Mouse (Mus musculus): Measurements from ENCODE around the gene Pi4k2a. TPM values are rescaled to one million over a fixed set of nuclear protein-coding genes. Genes with fewer than 3 reads are reported as not detected.
"Not testable (repeated sequence)": the region's sequence is repeated elsewhere in the genome, so short reads cannot be mapped to it uniquely, and the experiment has no call there.

Gene Pi4k2a
- polyA plus RNA-seq, 1 experiment from 2014 or later, result 29.6 TPM

DNA sequence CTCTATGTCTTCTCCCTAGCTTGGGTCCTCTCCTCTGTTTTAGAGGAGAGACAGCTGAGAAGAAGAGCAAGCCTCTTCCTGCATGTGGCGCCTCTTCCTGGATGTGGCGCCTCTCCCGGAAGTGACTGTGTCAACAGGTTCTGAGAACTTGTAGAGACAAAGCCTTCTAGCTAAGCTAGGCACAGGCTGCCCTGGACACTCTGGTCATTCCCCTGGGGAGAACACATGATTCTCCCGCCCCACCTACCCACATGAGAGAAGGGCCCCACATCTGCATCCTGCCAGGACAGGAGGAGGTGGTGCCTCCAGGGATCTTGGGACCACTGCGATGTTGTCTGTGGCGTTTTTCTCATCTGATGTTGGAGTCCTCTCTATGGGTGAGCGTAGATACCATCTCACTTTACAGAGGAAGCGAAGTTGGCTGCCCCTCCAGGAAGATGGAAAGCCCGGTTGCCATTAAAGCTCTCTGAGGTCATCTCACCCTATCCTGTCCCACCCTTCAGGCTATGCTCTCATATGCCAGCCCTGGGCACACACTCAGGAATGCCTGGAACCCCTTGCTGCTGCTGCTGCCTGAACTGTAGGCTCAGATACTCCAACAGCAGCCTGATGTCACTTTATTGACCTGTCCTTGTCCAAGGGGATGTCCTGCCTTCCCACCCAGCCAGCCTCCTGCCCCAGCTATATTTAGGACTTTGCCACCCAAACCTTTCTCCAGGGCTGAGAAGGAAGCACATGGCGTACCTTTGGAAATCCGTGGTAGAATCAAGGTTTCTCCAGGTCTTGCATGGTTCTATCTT is 21.6 kb upstream of the Pi4k2a start:
- H3K4me2 ChIP-seq (replicated peaks), result no peak overlapping the region
- no peaks in the 10 kb centered on the region for H3K27me3 ChIP-seq
- no peaks in the 10 kb centered on the region for H3K36me3 ChIP-seq
- WGBS, result 82% methylated on average over 11 of the region's 11 CpGs
- no peaks in the 10 kb centered on the region; the same call in 1 of the 2 replicates for H3K9me3 ChIP-seq
- H3K4me1 ChIP-seq, result no peaks in the 10 kb centered on the region
- no peak for ATAC-seq (ENCODE audit: low FRiP score, low read depth)
- H3K4me3 ChIP-seq, result no peak overlapping the region
- H3K9ac ChIP-seq, result no peak overlapping the region
- H3K27ac ChIP-seq, result no peak overlapping the region

DNA sequence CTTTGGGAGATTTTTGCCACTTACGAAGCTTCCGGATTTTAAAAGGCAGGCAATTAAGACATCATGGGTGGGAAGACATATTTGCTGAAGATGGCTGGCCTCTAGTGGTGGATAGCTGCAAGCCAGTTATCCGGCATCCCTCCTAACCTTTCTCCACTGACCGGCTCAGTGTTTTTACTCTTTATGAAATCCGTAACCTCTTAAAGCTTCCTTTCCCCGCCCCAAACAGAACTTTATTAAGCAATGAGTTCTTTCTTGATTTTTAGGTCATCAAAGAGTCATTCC is 21.1 kb upstream of the Pi4k2a start:
- Histone ChIP-seq H3K27me3 (no peaks in the 10 kb centered on the region), H3K4me3 (no peak overlapping the region), H3K4me2 (replicated peaks) (no peak overlapping the region), H3K4me1 (no peaks in the 10 kb centered on the region), H3K9me3 (no peaks in the 10 kb centered on the region; the same call in 1 of the 2 replicates), H3K9ac (no peak overlapping the region), H3K27ac (no peak overlapping the region), H3K36me3 (no peaks in the 10 kb centered on the region)
- no peak for ATAC-seq (ENCODE audit: low FRiP score, low read depth)
- WGBS, result 58% methylated on average over 6 of the region's 6 CpGs

DNA sequence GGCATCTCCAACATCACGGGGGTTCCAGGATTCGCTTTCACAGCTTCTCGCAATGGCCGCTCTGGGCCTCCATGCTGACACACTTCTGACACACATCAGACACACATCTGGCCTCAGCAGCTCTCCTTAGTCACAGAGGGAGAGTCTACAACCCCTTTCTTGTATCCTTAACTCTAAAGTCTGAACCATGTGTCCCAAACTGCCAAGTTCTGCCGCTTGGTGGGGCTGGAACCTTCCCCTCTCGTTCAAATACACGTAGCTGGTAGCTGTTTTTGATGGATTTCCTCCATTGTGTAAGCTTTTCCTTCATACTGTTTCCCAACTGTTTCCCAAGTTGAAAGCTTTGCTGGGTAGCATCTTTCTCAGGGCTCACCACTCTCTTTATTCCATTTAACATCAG is 19.0 kb upstream of the Pi4k2a start:
- Histone ChIP-seq H3K4me2 (replicated peaks) (no peak overlapping the region), H3K4me3 (no peak overlapping the region), H3K36me3 (peaks cover 13% of the 10 kb centered on the region), H3K27ac (no peak overlapping the region), H3K9me3 (no peaks in the 10 kb centered on the region; the same call in 1 of the 2 replicates), H3K4me1 (no peaks in the 10 kb centered on the region), H3K27me3 (no peaks in the 10 kb centered on the region), H3K9ac (no peak overlapping the region)
- WGBS, result 72% methylated on average over 7 of the region's 7 CpGs
- no peak for ATAC-seq (ENCODE audit: low FRiP score, low read depth)

DNA sequence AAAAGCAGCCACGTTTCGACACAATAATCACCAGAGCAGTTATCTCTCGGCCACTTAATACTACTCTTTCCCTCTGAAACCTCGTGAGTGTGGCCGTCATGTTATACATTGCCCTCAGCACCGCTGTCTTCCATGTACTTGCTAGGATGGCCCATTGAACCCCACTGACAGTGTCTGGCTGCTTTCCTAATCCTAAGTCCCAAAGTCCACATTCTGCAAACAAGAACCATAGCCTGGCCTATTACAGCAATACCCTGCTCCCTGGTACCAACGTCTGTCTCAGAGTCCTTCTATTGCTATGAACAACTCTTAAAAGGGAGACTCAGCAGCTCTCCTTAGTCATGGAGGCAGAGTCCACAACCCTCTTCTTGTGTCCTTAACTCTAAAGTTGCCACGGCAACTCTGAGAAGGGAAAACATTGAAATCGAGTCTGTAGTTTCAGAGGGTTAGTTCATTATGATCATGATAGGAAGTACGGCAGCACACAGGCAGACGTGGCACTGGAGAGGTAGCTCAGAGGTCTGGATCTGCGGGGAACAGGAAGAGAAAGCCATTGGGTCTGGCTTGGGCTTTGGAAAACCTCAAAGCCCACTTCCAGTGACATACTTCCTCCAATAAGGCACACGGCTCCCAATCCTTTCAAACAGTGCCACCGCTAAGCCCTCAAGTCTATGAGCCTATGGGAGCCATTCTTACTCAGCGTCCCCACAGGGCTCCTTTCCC is 18.2 kb upstream of the Pi4k2a start:
- no peak for ATAC-seq (ENCODE audit: low FRiP score, low read depth)
- Histone ChIP-seq H3K27ac (no peak overlapping the region), H3K9me3 (no peaks in the 10 kb centered on the region; the same call in 1 of the 2 replicates), H3K4me1 (no peaks in the 10 kb centered on the region), H3K9ac (no peak overlapping the region), H3K4me3 (no peak overlapping the region), H3K4me2 (replicated peaks) (no peak overlapping the region), H3K27me3 (no peaks in the 10 kb centered on the region), H3K36me3 (peaks cover 18% of the 10 kb centered on the region)
- WGBS, result 85% methylated on average over 15 of the region's 15 CpGs

DNA sequence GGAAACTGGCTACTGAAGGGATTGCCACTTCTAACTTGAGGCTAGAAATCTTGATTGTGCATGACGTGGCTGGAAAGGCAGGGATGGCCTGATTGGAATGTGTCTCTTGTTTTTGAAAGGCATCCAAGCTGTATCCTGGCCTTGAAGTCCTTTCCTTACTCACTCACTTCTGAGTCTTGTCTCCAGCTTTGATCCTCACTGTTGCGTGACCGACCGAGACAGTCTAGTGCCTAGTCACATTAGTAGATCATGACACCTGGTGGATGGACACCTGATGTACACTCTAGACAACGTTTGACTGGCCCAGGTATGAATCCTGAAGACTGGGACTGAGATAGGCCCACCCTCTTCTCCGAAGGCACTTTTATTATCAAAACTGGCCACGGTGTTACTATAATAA is 17.5 kb upstream of the Pi4k2a start:
- Histone ChIP-seq H3K4me1 (no peaks in the 10 kb centered on the region), H3K4me3 (no peak overlapping the region), H3K36me3 (peaks cover 21% of the 10 kb centered on the region), H3K9ac (no peak overlapping the region), H3K4me2 (replicated peaks) (no peak overlapping the region), H3K27me3 (no peaks in the 10 kb centered on the region), H3K27ac (no peak overlapping the region), H3K9me3 (no peaks in the 10 kb centered on the region; the same call in 1 of the 2 replicates)
- WGBS, result 77% methylated on average over 7 of the region's 7 CpGs
- no peak for ATAC-seq (ENCODE audit: low FRiP score, low read depth)

DNA sequence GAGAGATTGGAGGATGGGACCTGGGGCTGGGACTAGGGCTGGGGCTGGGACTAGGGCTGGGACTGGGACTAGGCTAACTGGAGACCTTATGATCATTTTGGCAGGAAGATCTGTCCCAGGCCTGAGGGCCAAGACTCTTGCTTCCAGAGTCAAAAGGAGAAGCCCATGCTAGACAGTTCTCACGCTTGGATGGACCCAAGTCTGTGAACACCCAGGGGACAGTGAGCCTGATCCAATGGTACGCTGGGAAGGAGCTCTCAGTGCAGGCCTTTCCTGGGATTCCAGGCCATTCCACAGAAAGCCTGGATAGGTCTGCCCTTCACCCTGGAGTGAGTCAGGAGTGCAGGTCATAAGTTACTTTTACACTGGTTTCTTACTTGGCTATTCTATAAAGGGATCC is 15.2 kb upstream of the Pi4k2a start:
- no peak overlapping the region for H3K27ac ChIP-seq
- no peaks in the 10 kb centered on the region; the same call in 1 of the 2 replicates for H3K9me3 ChIP-seq
- no peaks in the 10 kb centered on the region for H3K27me3 ChIP-seq
- H3K36me3 ChIP-seq, result peaks cover 32% of the 10 kb centered on the region
- H3K4me2 ChIP-seq (replicated peaks), result no peak overlapping the region
- 86% methylated on average over 2 of the region's 2 CpGs for WGBS
- H3K4me1 ChIP-seq, result no peaks in the 10 kb centered on the region
- H3K9ac ChIP-seq, result no peak overlapping the region
- H3K4me3 ChIP-seq, result no peak overlapping the region
- ATAC-seq (ENCODE audit: low FRiP score, low read depth), result no peak

DNA sequence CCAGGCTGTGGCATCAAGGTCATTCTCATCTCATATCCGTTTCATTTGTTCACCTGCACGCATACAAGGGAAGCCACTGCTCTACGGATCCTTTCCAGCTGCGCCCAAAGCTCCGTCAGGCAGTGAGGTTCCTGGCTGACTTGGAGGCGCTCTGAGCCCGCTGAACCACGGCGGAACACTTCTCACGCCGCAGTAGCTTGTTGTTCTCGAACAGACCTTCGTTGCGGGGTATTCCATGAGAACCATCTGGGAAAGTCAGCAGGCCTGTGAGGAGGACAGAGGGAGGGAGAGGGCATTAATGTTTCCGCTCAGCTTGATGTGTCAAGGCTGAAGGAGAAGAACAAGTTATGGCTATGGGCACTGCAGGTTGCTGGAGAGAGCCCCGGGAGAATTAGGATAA is 14.3 kb upstream of the Pi4k2a start:
- Histone ChIP-seq H3K27me3 (no peaks in the 10 kb centered on the region), H3K27ac (no peak overlapping the region), H3K36me3 (peaks cover 32% of the 10 kb centered on the region), H3K4me3 (no peak overlapping the region), H3K9ac (no peak overlapping the region), H3K9me3 (no peaks in the 10 kb centered on the region), H3K4me2 (replicated peaks) (no peak overlapping the region), H3K4me1 (no peaks in the 10 kb centered on the region)
- ATAC-seq (ENCODE audit: low FRiP score, low read depth), result no peak
- WGBS, result 92% methylated on average over 16 of the region's 16 CpGs

DNA sequence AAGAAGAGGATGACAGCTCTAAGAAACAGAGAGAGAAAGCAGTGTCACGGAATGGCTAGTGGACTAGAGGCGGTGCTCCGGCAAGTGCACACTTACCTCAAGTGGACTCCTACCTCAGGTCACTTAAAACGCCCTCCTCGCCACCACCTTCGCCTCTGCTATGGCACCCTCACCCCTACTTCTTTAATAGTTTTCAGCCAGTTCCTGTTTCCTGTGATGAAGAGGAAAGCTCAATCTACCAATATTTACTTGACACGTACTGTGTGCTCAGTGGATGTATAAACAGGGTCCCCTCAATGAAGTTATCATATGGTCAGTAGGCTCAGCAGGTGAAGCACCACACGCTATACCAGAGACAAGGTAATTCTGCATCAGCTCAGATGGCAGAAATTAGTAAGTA is 11.7 kb upstream of the Pi4k2a start:
- Histone ChIP-seq H3K9me3 (no peaks in the 10 kb centered on the region), H3K9ac (no peak overlapping the region), H3K4me1 (no peaks in the 10 kb centered on the region), H3K36me3 (peaks cover 32% of the 10 kb centered on the region), H3K27me3 (no peaks in the 10 kb centered on the region), H3K4me3 (no peak overlapping the region), H3K4me2 (replicated peaks) (no peak overlapping the region), H3K27ac (no peak overlapping the region)
- no peak for ATAC-seq (ENCODE audit: low FRiP score, low read depth)
- 94% methylated on average over 8 of the region's 8 CpGs for WGBS

DNA sequence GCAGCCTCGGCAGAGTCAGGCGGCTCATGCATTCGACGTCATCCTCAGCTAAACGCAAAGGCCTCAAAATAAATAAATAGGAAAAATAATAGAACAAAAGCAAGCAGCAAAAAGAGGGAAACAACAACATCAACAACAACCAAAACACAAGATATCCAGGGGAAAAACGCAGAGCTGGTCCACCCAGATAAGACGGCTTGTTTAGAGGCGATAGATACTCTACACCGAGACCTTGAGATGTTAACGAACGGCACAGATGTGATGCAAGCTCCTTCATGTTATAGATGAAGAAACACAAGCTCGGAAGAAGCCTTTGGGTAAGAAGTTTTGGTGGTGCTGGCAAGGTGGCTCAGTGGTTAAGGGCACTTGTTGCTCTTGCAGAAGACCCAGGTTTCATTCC is 11.3 kb upstream of the Pi4k2a start:
- Histone ChIP-seq H3K4me2 (replicated peaks) (no peak overlapping the region), H3K27me3 (no peaks in the 10 kb centered on the region), H3K9ac (no peak overlapping the region), H3K4me1 (no peaks in the 10 kb centered on the region), H3K9me3 (no peaks in the 10 kb centered on the region), H3K36me3 (peaks cover 32% of the 10 kb centered on the region), H3K27ac (no peak overlapping the region), H3K4me3 (no peak overlapping the region)
- 95% methylated on average over 12 of the region's 12 CpGs for WGBS
- no peak for ATAC-seq (ENCODE audit: low FRiP score, low read depth)

DNA sequence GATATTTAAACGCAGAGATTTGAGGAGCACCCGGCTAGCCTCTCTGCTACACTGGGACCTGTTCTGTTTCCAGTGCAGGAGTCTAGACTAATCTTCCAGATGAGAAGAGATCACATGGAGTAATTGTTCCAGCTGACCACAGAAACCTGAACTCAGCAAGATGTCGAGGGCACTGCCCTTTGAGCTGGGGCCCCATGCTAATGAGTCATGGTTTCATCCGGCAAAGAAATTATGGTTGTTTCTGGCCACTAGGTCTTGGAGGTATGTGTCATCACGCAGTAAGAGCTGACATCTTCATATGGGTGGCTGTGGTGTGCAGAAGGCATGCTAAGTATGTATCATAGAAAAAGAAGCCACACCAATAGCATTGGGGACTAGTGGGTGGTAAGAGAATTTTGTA is 10.3 kb upstream of the Pi4k2a start:
- WGBS, result 83% methylated on average over 5 of the region's 5 CpGs
- Histone ChIP-seq H3K27ac (no peak overlapping the region), H3K9me3 (no peaks in the 10 kb centered on the region), H3K4me3 (no peak overlapping the region), H3K36me3 (peaks cover 32% of the 10 kb centered on the region), H3K9ac (no peak overlapping the region), H3K27me3 (no peaks in the 10 kb centered on the region), H3K4me2 (replicated peaks) (no peak overlapping the region), H3K4me1 (no peaks in the 10 kb centered on the region)
- no peak for ATAC-seq (ENCODE audit: low FRiP score, low read depth)

DNA sequence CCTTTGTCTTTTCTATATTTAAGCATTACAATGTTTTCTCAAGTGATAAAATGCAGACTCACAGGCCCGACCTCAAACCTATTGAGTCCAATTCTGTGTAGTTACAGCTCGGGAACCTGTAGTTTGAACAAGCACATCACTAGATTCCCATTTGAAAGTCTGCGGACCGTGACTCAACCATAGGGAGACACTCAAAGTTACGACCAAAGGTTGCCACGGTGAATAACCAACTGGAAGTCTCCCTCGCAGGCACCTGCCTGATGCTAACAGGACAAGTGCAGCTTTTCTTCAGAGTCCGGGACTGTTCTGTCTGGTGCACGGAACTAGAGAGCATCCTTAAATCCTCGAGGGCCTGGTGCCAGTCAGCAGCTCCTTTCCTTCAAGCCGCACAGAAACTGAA is 9.8 kb upstream of the Pi4k2a start:
- no peak for ATAC-seq (ENCODE audit: low FRiP score, low read depth)
- Histone ChIP-seq H3K27me3 (no peaks in the 10 kb centered on the region), H3K9me3 (no peaks in the 10 kb centered on the region), H3K4me3 (no peak overlapping the region), H3K27ac (no peak overlapping the region), H3K36me3 (peaks cover 26% of the 10 kb centered on the region), H3K9ac (no peak overlapping the region), H3K4me1 (peaks cover 1% of the 10 kb centered on the region), H3K4me2 (replicated peaks) (no peak overlapping the region)
- 82% methylated on average over 11 of the region's 11 CpGs for WGBS

DNA sequence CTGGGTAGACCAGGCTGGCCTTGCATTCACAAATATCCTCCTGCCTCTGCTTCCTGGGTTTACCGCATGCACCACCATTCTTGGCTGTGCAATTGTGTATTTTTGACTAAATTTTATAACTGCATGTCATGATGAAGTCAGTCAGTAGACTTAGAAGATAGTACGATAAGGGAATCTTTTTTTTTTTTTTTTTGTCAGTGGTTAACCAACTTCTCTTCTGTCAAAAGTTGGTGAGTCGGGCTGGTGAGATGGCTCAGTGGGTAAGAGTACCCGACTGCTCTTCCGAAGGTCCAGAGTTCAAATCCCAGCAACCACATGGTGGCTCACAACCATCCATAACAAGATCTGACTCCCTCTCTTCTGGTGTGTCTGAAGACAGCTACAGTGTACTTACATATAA is 8.7 kb upstream of the Pi4k2a start:
- WGBS, result 94% methylated on average over 5 of the region's 5 CpGs

More for the DNA sequence above, 8.7 kb upstream of the Pi4k2a start:
- not testable (repeated sequence) for H3K27ac ChIP-seq; H3K4me2 ChIP-seq (replicated peaks); H3K9me3 ChIP-seq; H3K4me3 ChIP-seq; H3K9ac ChIP-seq; H3K27me3 ChIP-seq; H3K4me1 ChIP-seq; ATAC-seq (ENCODE audit: low FRiP score, low read depth)
- H3K36me3 ChIP-seq, result peaks cover 15% of the 10 kb centered on the region
